Mouse (Mus musculus): ENCODE measurements around the gene Gm10644. TPM values are rescaled to one million over a fixed set of nuclear protein-coding genes. Genes with fewer than 3 reads are reported as not detected.

Gm10644 gene
- total and polyA plus RNA-seq, 2 experiments from 2014 or later = 0.56 to 1.7 TPM

GRCm38 (mm10) chr8:83964015-83964765, 9.2 kb upstream of the Gm10644 start:
- WGBS = 90% methylated on average over 5 of the region's 5 CpGs
- Histone ChIP-seq H3K4me3 (ENCODE audit: low read length) (no peak overlapping the region), H3K27ac (no peak overlapping the region), H3K36me3 (ENCODE audit: insufficient read depth, low read length) (0 out of 2 replicates have a peak, but pooled peaks cover 2% of the 10 kb centered on the region), H3K4me1 (ENCODE audit: insufficient read depth, low read length) (no peaks in the 10 kb centered on the region), H3K9me3 (ENCODE audit: low read length) (no peaks in the 10 kb centered on the region), H3K9ac (replicated peaks; ENCODE audit: low read length) (no peak overlapping the region), H3K4me2 (ENCODE audit: low read depth, low read length) (no peak overlapping the region), H3K27me3 (ENCODE audit: insufficient read depth, low read length) (no peaks in the 10 kb centered on the region)
- DNase-seq (ENCODE audit: low spot score) (no peak), ATAC-seq (no peak)
- TF ChIP-seq CTCF (IDR thresholded peaks at IDR 0.05; ENCODE audit: low read depth) = no peak

DNA sequence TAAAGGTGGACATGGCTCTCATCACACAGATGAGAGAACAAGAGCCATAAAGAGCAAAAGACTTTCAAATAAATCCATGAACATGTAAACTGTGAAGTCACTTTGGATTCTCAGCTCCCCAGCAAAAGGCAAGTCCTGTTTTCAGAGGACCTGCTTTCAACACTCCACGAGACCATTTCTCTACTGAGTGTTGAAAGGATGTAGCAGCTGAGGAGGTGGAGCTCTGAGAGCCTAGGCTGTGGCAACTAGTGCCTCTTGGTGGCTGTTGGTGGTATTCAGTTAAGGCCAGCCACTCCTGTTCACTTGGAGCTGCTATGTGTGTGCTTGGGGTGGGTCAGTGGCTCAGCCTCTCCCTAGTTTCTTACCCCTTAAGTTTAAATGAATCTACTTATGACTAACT, 1.8 kb upstream of the Gm10644 start:
- H3K36me3 ChIP-seq (ENCODE audit: insufficient read depth, low read length) = no peaks in the 10 kb centered on the region
- DNase-seq (ENCODE audit: low spot score) (peak; percentile 35), ATAC-seq (no peak)
- H3K9ac ChIP-seq (replicated peaks; ENCODE audit: low read length) = no peak overlapping the region
- no peaks in the 10 kb centered on the region for H3K9me3 ChIP-seq (ENCODE audit: low read length)
- no peaks in the 10 kb centered on the region for H3K27me3 ChIP-seq (ENCODE audit: insufficient read depth, low read length)
- H3K4me1 ChIP-seq (ENCODE audit: insufficient read depth, low read length) = no peaks in the 10 kb centered on the region
- H3K4me3 ChIP-seq (ENCODE audit: low read length) = no peak overlapping the region; the same call in 1 of the 2 replicates
- WGBS = 21% methylated on average over 1 of the region's 1 CpGs
- no peak overlapping the region for H3K27ac ChIP-seq
- H3K4me2 ChIP-seq (ENCODE audit: low read depth, low read length) = peak overlapping the region; percentile 96
- TF ChIP-seq CTCF (IDR thresholded peaks at IDR 0.05; ENCODE audit: low read depth) = peak; percentile 41

- WGBS = under 1% methylated on average over 13 of the region's 15 CpGs
- Histone ChIP-seq H3K4me3 (ENCODE audit: low read length) (peak overlapping the region; percentile 56), H3K27ac (no peak overlapping the region), H3K36me3 (ENCODE audit: insufficient read depth, low read length) (no peaks in the 10 kb centered on the region), H3K9me3 (ENCODE audit: low read length) (no peaks in the 10 kb centered on the region), H3K27me3 (ENCODE audit: insufficient read depth, low read length) (no peaks in the 10 kb centered on the region), H3K9ac (replicated peaks; ENCODE audit: low read length) (0 out of 2 replicates have a peak overlapping the region, but pooled peaks have one; percentile 37), H3K4me2 (ENCODE audit: low read depth, low read length) (peak overlapping the region; percentile 96), H3K4me1 (ENCODE audit: insufficient read depth, low read length) (no peaks in the 10 kb centered on the region)
- TF ChIP-seq CTCF (IDR thresholded peaks at IDR 0.05; ENCODE audit: low read depth) = no peak
- DNase-seq (ENCODE audit: low spot score) = no peak
- no peak for ATAC-seq
These were observed 883 bp upstream of the Gm10644 start for GRCm38 (mm10) chr8:83955958-83956218.

GRCm38 (mm10) chr8:83954749-83955105, 278 bp downstream of the Gm10644 start:
- DNase-seq (ENCODE audit: low spot score) (no peak), ATAC-seq (no peak)
- Histone ChIP-seq H3K9ac (replicated peaks; ENCODE audit: low read length) (peak overlapping the region; percentile 50), H3K27me3 (ENCODE audit: insufficient read depth, low read length) (no peaks in the 10 kb centered on the region), H3K27ac (peak overlapping the region; percentile 78), H3K9me3 (ENCODE audit: low read length) (no peaks in the 10 kb centered on the region), H3K4me1 (ENCODE audit: insufficient read depth, low read length) (no peaks in the 10 kb centered on the region), H3K4me2 (ENCODE audit: low read depth, low read length) (peak overlapping the region; percentile 59), H3K4me3 (ENCODE audit: low read length) (peak overlapping the region; percentile 56), H3K36me3 (ENCODE audit: insufficient read depth, low read length) (no peaks in the 10 kb centered on the region)
- no peak for TF ChIP-seq CTCF (IDR thresholded peaks at IDR 0.05; ENCODE audit: low read depth)
- 2% methylated on average over 14 of the region's 14 CpGs for WGBS

DNA sequence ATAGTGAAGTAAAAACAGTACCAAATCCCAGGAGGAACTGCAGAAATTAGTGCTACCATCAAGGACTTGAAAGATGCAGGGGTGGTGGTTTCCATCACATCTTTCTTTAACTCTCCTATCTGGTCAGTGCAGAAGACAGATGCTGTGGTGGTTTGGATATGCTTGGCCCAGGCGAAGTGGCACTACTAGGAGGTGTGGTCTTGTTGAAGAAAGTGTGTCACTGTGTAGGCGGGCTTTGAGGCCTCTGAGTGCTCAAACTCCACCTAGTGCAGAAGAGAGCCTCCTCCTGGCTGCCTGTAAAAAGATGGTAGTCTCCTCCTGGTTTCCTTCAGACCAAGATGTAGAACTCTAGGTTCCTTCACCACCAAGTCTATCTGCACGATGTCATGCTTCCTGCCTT, 9.5 kb downstream of the Gm10644 start:
- Histone ChIP-seq H3K36me3 (ENCODE audit: insufficient read depth, low read length) (no peaks in the 10 kb centered on the region), H3K4me3 (ENCODE audit: low read length) (no peak overlapping the region), H3K4me2 (ENCODE audit: low read depth, low read length) (no peak overlapping the region), H3K4me1 (ENCODE audit: insufficient read depth, low read length) (no peaks in the 10 kb centered on the region), H3K27me3 (ENCODE audit: insufficient read depth, low read length) (no peaks in the 10 kb centered on the region), H3K9me3 (ENCODE audit: low read length) (no peaks in the 10 kb centered on the region), H3K27ac (no peak overlapping the region), H3K9ac (replicated peaks; ENCODE audit: low read length) (no peak overlapping the region)
- DNase-seq (ENCODE audit: low spot score) (no peak), ATAC-seq (no peak)
- no peak for TF ChIP-seq CTCF (IDR thresholded peaks at IDR 0.05; ENCODE audit: low read depth)
- 62% methylated on average over 3 of the region's 3 CpGs for WGBS

DNA sequence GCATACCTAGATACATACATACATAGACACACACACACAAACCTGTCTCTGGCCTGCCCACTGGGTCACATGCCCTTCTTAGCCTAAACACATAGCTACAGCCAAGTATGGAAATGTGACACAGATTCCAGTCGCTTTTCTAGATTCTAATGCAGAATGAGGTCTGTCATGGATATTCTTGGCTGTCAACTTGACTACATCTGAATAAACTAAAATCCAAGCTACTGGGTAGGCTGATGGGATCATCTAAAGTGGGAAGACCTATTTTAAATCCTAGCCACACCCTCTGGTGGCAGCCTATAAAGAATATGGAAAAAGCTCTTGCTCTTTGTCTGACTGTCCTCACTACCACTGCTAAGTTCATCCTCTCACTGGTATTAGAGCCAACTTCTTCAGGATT, 12.6 kb downstream of the Gm10644 start:
- no peak for TF ChIP-seq CTCF (IDR thresholded peaks at IDR 0.05; ENCODE audit: low read depth)
- H3K36me3 ChIP-seq (ENCODE audit: insufficient read depth, low read length) = peaks cover 18% of the 10 kb centered on the region
- H3K4me1 ChIP-seq (ENCODE audit: insufficient read depth, low read length) = no peaks in the 10 kb centered on the region
- no peak overlapping the region for H3K4me3 ChIP-seq (ENCODE audit: low read length)
- 71% methylated on average over 1 of the region's 1 CpGs for WGBS
- ATAC-seq = no peak
- no peak overlapping the region for H3K27ac ChIP-seq
- DNase-seq (ENCODE audit: low spot score) = no peak
- no peak overlapping the region for H3K9ac ChIP-seq (replicated peaks; ENCODE audit: low read length)
- no peaks in the 10 kb centered on the region for H3K9me3 ChIP-seq (ENCODE audit: low read length)
- H3K27me3 ChIP-seq (ENCODE audit: insufficient read depth, low read length) = no peaks in the 10 kb centered on the region
- no peak overlapping the region for H3K4me2 ChIP-seq (ENCODE audit: low read depth, low read length)

DNA sequence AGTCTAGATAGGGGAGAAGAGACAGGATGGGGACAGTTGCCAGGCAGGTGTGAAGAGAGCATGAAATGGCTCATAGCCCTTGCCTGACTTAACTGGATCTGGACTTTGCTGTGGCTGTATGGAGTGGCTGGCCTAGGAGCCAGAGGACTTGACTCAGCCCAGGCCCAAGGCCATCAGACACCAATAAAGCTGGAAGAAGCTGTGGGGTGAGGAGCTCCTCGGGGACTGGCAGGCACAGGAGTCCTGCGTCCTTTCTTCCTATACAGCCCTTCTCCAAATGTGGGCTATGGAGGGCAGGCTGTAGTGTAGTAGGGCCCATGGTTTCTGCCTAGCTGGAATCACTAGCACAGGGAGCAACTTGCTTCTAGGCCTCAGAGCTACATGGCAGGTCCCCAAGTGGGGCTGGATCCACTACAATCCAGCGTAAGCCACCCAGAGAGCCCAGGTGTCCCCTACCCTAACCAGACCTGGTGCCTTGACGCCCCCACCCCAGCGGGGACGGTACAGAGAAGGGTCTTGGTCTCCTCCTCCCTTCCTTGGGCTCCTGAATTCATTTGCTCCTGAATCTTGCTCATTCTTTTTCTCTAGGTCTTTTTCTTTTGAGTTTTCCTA, 13.8 kb downstream of the Gm10644 start:
- ATAC-seq = no peak
- 80% methylated on average over 6 of the region's 6 CpGs for WGBS
- no peak overlapping the region for H3K4me3 ChIP-seq (ENCODE audit: low read length)

More for the DNA sequence above, 13.8 kb downstream of the Gm10644 start:
- no peaks in the 10 kb centered on the region for H3K27me3 ChIP-seq (ENCODE audit: insufficient read depth, low read length)
- H3K4me1 ChIP-seq (ENCODE audit: insufficient read depth, low read length) = no peaks in the 10 kb centered on the region
- H3K9me3 ChIP-seq (ENCODE audit: low read length) = no peaks in the 10 kb centered on the region
- TF ChIP-seq CTCF (IDR thresholded peaks at IDR 0.05; ENCODE audit: low read depth) = no peak
- H3K9ac ChIP-seq (replicated peaks; ENCODE audit: low read length) = no peak overlapping the region
- no peak for DNase-seq (ENCODE audit: low spot score)
- no peak overlapping the region for H3K4me2 ChIP-seq (ENCODE audit: low read depth, low read length)
- H3K36me3 ChIP-seq (ENCODE audit: insufficient read depth, low read length) = peaks cover 31% of the 10 kb centered on the region
- no peak overlapping the region for H3K27ac ChIP-seq

All from hindbrain, postnatal 0 days (tissue).